Mouse (Mus musculus) G1E (cell line): ENCODE measurements around the gene Osmr.

Experiments used
- CTCF ChIP-seq: IDR thresholded peaks from 2 replicates; pipeline ENCODE4 v1.5.1; 2012; ENCODE audit warnings: low read depth, low read length, inconsistent platforms, mixed read lengths
- GATA1 ChIP-seq: IDR thresholded peaks from 2 replicates; pipeline ENCODE4 v1.6.1; 2012; ENCODE audit warnings: borderline replicate concordance, low read length, inconsistent platforms, mixed read lengths
- GATA2 ChIP-seq: IDR thresholded peaks from 2 replicates; pipeline ENCODE4 v1.6.1; 2012; ENCODE audit warnings: low read depth, low read length, inconsistent platforms, borderline replicate concordance

DNA sequence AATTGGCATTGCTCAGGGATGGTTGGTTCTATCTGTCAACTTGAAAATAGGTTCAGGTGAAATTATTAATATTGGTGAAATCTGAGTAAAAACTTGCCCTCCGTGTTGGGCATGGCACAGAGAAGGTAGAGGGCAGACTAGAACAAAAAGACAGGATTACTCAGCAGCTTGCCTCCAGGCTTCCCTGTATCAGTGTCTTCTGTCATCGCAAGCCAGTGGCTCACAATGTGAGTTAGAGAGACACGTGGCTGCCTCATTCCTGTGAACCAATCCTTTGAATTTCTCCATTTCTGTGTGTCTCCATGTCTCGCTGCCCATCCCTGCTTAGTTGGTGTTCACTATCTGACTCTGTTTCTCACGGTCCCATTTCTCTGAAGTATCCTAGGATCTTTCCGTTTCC is 44.6 kb upstream of the Osmr start:
- TF ChIP-seq CTCF (no peak), GATA1 (no peak), GATA2 (no peak)
